Mouse (Mus musculus): ENCODE results near the gene Tgif2.
"Not testable (repeated sequence)": the region's sequence is repeated elsewhere in the genome, so short reads cannot be mapped to it uniquely, and the experiment has no call there.

Gene Tgif2

GRCm38 (mm10) chr2:156874760-156875510 is 35.1 kb downstream of the Tgif2 start:
- DNase-seq (ENCODE audit: low spot score) = no peak

- DNase-seq (ENCODE audit: low spot score) = no peak
Observed at GRCm38 (mm10) chr2:156877726-156878125, 37.9 kb downstream of the Tgif2 start.

DNA sequence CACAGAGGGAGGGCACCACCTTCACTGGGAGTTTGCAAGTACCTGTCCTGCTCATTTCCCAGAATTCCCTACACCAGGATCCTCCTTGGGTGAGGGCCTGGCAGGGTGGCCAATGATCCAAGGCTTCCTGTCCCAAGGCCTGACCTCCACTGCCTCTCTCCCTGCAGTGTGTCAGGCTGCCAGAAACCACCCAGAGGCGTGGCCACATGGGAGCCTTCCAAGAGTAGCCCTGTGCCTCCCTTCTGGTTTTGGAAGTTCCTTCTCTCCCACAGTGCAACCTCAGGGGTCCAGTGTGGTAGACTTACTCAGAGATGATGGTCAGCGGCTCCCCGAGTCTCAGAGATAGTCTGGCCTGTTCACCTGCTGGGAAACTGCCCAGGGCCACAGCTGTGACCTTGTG is 39.7 kb downstream of the Tgif2 start:
- DNase-seq (ENCODE audit: low spot score) = no peak

- DNase-seq (ENCODE audit: low spot score) = no peak
Observed at GRCm38 (mm10) chr2:156882431-156883001, 42.7 kb downstream of the Tgif2 start.

DNA sequence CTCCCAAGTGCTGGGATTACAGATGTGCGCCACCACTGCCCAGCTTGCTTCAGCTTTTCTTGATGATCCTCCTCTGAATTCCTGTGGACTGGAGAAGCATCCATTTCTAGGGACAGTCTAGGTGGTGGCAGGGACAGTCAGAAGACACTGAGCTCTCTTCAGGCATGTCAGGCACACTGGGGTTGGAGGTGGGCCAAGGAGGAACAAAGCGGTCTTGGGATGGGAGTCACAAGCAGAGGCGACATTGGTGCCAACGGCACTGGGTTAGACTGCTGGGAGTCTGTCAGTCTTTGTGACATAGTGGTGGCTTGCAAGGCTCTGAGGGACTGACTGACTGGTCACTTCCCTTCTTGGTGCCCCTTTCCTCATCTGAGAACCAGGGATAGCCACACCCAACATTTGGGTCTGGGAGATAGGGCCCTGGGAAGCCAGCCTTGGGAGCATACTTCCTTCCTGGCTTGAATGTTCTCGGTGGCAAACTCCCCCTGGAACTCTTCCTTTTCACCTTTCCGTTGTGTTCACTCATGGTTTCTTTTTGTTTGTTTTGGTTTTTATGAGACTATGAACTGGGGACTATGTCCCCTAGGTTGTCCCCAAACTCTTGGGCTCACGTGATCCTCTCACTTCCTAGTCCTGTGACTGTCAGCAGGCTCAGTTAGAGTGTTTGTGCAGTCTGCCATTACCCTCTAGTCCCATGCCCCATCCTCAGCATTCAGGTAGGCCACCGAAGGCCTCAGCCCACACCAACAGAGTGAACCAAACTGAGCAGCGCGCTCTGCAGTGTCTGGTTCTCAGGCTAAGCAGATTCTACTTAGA is 44.8 kb downstream of the Tgif2 start:
- no peak for DNase-seq (ENCODE audit: low spot score)

GRCm38 (mm10) chr2:156885666-156886065 is 45.9 kb downstream of the Tgif2 start:
- DNase-seq (ENCODE audit: low spot score) = not testable (repeated sequence)

DNA sequence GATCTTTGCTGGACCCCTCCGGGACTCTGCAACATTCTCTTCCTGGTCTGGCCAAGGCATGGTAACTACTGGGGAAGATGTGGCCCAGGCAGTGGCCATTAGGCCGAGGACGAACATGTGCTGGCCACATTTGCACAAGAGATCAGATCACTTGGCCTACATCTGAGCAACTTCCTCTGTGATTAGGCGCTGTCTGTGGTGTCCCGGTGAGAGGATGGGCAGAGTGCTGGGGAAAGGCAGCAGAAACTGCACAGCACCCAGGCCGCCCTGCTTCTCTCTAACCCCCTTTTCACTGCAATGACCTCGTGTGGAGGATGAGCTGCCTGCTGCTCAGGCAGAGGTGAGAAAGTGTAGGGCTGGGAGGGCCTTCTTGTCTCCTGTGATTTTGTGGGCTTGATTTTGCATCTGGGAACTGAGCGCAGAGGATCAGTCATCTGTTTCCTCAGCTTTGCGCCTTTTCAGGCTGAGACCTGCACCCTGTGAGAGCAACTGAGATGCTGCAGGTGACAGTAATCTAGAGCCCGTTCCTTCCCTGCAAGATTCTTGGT is 46.4 kb downstream of the Tgif2 start:
- no peak for DNase-seq (ENCODE audit: low spot score)

DNA sequence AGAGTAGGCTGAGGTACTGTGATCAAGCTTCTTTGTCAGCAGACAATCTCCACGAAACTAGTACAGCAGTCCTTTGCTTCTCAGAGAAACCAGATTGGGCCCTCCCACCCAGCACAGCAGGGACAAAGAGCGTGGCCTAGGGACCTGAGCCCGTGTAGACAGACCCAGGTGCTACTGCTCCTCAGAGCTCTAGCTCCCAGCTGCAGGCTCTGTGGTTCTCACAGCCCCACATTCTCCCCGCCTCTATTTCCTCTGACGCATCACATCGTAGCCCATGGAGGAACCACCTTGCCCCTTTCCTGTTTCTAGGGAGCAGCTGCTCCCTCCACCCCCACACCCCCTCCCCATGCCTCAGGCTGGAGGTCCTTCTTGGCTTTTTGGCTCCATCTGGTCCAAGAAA is 47.2 kb downstream of the Tgif2 start, which contains the start of gene Sla2:
Gene Sla2, minus strand, starts transcription at position 176 of the 400 bp plus-strand sequence.
- no peak for DNase-seq (ENCODE audit: low spot score)

DNA sequence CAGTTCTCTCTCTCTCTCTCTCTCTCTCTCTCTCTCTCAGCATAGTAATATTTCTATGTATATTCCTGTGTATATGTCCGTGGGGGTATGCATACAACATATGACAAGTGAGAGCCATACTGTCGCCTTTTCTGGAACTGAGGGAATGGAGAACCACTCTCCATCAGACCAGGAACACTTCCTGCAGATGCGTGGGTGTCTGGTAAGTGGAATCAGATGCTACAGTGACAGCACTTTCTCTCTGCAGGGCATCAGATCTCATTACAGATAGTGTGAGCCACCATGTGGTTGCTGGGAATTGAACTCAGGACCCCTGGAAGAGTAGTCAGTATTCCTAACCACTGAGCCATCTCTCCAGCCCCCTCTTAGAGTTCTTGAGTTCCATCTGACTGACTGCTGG is 48.7 kb downstream of the Tgif2 start:
- DNase-seq (ENCODE audit: low spot score) = no peak

DNA sequence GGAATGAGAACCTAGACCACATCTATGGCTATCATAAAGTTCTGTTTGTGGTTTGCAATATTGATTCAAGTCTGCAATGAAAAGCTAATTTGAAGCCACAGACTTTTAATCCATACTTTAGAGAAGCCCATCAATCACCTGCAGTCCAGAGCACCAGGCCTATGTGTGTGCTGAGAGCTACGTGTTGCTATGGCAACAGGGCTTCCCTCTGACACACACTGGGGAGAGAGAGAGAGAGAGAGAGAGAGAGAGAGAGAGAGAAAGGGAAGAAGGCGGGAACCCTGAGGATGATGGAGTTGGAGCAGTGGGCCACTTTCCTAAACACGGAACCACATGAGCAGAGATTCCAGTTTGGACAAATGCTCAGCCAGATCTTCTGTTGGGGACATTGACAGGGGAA is 52.4 kb downstream of the Tgif2 start:
- DNase-seq (ENCODE audit: low spot score) = no peak

DNA sequence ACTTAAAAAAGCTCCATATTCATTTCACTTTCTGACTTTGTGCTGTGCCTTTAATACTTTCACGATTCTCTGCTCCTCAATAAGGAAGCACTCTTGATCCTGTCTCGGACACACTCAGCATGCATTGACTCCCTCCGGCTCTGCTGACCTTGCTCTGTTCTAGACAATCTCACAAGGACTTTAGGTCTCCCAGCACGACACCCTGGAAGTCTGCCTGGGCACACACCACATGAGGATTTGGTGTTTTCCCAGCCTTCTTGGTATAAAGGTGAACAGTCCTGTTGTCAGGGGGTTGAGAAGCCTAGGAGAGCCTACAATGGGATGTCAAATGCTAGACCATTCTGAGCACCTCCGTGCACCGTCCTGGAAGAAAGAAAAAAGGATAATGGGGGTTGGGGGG is 53.0 kb downstream of the Tgif2 start:
- no peak for DNase-seq (ENCODE audit: low spot score)

DNA sequence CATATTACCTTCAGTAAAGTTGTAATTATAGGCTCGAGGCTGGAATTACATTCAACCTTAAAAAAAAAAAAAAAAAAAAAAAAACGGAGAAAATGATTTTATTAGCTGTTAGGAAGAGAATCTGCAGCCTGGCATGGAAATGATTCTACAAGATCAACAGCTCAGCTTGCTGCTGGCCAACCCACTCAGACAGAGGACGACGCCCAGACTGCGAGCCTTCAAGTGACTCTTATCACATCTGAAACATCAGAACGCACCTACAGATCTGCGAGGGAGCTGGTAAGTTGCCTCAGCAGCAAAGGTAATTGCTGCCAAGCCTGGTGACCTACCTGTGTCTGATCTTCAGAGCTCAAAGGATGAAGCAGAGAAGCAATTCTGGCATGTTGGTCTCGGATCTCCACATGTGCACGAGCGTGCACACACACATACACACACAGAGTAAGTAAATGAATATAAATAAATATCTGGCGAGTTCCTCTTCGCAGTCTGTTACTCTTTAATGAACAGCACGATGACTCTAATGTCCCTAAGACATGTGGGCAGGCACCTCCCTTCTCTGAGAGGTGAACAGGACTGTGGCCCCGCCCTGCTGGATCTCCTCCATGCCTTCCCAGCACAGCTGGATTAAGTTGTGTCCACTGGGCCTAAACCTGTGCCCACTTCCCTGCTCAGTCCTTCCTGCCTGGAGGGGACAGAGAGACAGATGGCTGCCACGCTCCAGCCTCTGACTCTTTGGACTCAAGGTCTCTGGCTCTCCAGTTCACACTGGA is 54.9 kb downstream of the Tgif2 start:
- DNase-seq (ENCODE audit: low spot score) = no peak

DNA sequence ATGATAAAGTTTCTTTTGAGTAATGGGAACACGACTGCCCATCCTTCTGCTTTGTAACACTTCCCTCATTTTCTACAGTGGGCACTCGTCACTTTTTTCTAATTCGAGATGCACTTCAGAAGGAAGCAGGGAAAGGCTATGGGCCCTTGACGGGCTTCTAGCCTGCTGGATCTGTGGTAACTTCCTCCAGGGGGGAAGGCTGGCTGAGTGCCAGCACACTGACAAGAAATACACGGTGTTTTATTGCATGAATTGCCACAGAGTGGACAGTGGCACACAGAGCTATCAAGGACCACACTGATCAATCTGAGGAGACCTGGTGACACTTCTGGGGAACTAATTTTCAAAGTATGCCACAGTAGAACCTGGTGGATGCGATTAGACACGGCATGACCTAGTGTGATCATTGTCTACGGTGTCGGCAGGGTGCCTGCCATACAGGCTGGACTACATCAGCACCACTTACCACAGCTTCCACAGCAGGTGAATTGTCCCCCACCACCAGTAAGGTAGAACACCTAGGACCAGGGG is 56.6 kb downstream of the Tgif2 start:
- DNase-seq (ENCODE audit: low spot score) = no peak

DNA sequence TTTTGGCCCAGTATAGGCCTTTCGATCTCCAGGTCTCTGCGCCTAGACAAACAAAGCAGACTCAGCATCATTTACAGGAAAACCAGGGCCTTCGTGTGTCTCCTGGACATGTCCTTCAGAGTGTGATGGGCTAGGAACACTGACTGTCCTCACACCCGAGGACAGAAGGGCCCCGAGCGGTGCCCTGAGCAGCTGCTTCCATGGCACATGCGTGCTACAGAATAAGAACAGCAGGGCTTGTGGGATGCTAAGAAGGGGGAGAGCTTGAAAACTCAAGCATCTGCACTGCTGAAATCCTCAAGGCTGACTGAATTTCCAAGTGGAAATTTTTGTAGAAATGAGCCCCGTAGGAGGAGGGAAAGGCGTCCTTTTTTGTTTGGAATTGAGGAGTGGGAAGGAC is 57.2 kb downstream of the Tgif2 start:
- DNase-seq (ENCODE audit: low spot score) = peak; percentile 26

- no peak for DNase-seq (ENCODE audit: low spot score)
Observed at GRCm38 (mm10) chr2:156898374-156898773, 58.6 kb downstream of the Tgif2 start.

GRCm38 (mm10) chr2:156899184-156899583 is 59.4 kb downstream of the Tgif2 start:
- no peak for DNase-seq (ENCODE audit: low spot score)

DNA sequence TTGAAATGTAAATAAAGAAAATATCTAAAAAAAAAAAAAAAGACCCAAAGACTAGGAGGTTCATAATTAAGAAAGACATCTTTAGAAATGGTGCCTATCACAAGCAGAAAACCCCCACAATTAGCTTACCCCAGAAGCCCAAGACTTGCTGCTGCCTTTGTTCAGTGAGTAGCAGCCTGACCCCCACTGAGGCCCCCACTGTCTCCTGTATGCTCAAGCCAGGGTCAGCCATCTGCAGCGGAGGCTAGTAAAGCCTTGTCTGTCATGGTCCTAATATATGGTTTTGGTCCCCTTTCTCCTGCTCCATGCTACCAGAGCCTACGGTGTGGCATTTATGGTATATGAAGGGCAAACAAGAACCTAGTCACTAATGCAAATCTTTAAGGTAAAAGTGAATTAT is 61.5 kb downstream of the Tgif2 start:
- DNase-seq (ENCODE audit: low spot score) = no peak

DNA sequence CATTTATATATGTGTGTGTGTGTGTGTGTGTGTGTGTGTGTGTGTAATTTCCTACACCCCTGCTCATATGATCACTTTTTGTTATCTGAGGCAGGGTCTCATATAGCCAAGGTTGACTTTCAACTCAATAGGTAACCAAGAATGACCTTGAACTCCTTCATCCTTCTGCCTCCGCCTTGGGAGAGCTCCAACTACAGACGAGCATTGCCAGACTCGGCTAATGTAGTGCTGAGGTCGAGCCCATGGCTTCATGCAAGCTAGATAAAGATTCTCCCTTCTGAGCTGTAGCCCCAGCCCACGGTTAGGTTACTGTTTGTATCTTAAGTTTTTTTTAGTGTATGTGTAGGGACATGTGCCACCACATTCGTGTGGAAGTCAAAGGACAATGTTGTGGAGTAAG is 62.1 kb downstream of the Tgif2 start:
- no peak for DNase-seq (ENCODE audit: low spot score)

DNA sequence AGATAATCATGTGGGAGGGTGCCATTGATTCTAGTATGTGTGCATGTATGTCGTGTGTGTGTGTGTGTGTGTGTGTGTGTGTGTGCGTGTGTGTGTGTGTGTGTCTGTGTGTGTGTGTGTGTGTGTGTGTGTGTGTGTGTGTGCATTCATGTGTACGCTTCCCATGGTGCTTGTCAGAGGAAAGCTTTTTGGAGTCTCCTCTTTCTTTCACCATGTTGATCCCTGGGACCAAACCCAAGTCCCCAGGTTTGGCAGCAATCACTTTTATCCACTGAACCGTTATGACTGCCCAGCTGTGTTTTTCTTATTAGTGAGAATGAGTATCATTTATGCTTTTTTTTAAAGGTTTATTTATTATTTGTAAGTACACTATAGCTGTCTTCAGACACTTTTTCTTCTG is 62.6 kb downstream of the Tgif2 start:
- not testable (repeated sequence) for DNase-seq (ENCODE audit: low spot score)

GRCm38 (mm10) chr2:156903367-156903766 is 63.6 kb downstream of the Tgif2 start:
- no peak for DNase-seq (ENCODE audit: low spot score)

Measured in left cerebral cortex, adult 11 months (tissue).